Mouse (Mus musculus): ENCODE measurements around the gene Dnah7c.
A peak's percentile ranks its signal among the peaks of the same experiment; 100 is the strongest.
"Not testable (repeated sequence)": the region's sequence is repeated elsewhere in the genome, so short reads cannot be mapped to it uniquely, and the experiment has no call there.

Dnah7c gene

GRCm38 (mm10) chr1:46729731-46730130 is 304.3 kb downstream of the Dnah7c start:
- not testable (repeated sequence) for DNase-seq (ENCODE audit: low read depth, low spot score)

DNA sequence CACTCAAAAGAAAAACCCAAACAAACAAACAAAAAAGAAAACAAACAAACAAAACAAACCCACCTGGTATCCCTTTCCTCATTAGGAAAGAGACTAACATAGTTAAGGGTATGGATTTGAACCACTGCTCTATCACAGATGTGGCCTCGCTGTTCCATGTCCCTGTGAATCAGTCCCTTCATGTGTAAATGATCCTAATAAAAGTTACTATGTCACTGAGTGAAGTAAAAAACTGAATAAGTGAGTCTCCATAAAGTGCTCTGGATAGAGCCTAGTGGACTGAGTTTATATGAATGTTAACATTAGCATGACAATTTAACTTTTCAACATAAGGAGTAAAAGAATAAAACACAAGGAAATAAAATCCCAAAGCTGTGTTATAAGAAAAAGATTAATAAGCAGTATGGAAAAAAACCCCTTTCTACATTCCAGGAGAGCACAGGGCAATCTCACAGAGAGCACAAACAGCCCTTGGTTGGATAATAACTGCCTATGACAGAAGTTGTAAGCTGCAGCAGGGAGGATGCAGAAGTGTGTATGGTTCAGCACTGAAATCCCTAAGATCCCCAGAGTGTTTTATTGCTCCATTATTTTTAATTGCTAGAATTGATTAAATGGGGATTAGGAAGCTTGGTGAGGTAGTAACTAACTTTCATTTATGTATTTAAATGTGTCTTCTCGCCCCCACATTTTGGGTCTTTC is 308.2 kb downstream of the Dnah7c start:
- DNase-seq (ENCODE audit: low read depth, low spot score) = not testable (repeated sequence)

GRCm38 (mm10) chr1:46734455-46734854 is 309.1 kb downstream of the Dnah7c start:
- not testable (repeated sequence) for DNase-seq (ENCODE audit: low read depth, low spot score)

DNA sequence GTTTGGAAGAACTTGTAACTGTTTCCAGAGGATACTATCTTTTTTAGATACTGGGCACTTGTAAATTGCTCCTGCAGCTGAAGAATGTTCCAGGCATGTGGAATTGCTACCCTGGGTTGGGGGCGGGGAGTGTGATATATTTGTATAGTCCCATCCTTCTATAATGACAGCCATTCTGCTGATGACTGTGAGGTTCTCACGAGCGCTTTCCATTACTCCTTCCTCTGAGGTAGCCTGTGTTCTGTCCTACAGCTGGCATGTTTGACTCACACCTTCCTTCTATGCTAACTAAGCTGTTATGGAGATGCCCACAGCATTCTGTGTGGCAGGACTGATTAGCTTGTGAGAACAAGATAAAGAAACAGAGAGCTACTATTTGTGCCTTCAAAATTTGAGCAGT is 339.2 kb downstream of the Dnah7c start:
- not testable (repeated sequence) for DNase-seq (ENCODE audit: low read depth, low spot score)

- not testable (repeated sequence) for DNase-seq (ENCODE audit: low read depth, low spot score)
Measured at GRCm38 (mm10) chr1:46769318-46769717, 343.9 kb downstream of the Dnah7c start.

DNA sequence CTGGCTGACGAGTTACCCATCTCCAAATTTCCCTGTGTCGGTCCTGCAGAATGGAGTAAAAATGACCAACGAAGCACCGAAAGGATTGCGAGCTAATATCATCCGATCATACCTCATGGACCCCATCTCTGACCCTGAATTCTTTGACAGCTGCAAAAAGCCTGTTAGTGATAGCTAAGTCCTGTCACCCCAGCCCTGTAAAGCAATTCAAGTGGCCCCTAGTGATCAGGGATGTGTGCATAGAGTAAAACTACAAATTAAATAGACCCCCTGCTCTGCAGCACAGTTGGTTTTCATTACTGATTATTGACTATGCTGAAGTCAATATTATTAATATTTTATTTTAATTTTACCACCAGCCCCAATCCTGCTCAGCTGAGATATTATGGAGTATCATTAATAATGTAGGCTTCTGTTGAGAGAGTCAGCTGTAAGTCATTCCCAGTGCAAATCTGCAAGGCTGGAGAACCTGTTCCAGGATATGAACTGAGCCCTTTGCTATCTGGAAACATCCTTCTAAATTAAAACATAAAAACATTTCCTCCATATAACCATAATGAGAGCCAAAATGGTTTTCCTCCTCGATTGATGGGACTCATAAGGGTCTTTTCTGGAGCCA is 344.8 kb downstream of the Dnah7c start:
- DNase-seq (ENCODE audit: low read depth, low spot score) = not testable (repeated sequence)

DNA sequence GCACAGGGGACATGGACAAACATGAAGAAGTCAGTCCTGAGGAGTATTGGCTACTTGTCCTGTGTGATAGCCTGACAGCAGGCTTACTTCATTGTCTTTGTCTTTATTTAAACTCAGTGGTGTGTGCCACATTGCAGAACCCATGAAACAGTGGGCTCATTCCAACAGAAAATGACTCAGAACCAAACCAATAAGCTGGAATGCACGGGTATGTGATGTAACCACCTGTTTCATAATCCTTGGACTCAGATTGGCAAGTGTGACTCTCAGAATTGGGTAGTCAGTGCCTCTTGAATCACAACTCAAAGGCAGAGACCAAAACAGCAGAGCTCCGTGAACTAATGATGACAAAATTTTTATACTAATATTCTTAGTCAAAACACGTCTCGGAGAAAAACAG is 356.8 kb downstream of the Dnah7c start:
- not testable (repeated sequence) for DNase-seq (ENCODE audit: low read depth, low spot score)

DNA sequence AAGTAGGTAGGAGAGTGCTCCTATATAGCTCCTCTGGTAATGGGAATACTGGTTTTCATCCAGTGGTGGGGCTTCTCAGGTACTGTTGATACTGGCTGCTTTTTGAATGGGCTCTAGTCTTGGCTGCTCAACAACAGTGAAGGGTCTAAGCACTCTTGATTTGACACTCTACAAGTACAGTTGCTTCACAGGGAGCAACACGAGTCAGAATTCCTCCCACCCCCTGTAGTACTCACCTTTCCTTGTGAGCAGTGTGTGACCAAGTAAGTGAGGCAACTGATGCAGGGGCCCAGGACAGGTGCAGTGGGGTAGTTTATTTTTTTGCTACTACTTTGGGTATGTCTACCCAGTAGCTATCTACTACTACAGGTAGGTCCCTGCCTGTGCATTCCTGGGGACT is 379.7 kb downstream of the Dnah7c start:
- DNase-seq (ENCODE audit: low read depth, low spot score) = no peak

- not testable (repeated sequence) for DNase-seq (ENCODE audit: low read depth, low spot score)
Measured at GRCm38 (mm10) chr1:46808630-46809029, 383.2 kb downstream of the Dnah7c start.

- DNase-seq (ENCODE audit: low read depth, low spot score) = no peak
Measured at GRCm38 (mm10) chr1:46817934-46818333, 392.5 kb downstream of the Dnah7c start.

- DNase-seq (ENCODE audit: low read depth, low spot score) = no peak
Measured at GRCm38 (mm10) chr1:46822256-46822972, 397.0 kb downstream of the Dnah7c start.

GRCm38 (mm10) chr1:46830066-46830843 is 404.9 kb downstream of the Dnah7c start:
- no peak for DNase-seq (ENCODE audit: low read depth, low spot score)

- no peak for DNase-seq (ENCODE audit: low read depth, low spot score)
Measured at GRCm38 (mm10) chr1:46831927-46832326, 406.5 kb downstream of the Dnah7c start.

- DNase-seq (ENCODE audit: low read depth, low spot score) = peak; percentile 51
Measured at GRCm38 (mm10) chr1:46843406-46843805, 418.0 kb downstream of the Dnah7c start.

DNA sequence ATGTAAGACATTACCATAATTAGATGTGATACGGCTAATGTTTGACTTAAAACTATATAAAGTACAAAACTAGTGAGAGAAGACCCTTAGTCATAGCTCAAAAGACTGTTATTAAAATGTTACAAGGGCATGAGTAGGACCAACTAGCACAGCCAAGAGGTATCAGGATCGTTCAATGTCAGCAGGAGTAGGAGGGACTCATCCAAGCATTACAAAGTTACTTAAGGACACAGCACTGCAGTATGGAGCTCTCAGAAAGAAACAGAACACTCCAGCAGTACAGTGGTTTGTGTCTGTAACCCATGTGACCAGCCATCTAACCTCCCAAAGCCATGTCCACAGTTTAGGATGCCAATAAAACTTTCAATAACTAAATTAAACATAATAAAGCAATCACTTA is 418.9 kb downstream of the Dnah7c start:
- peak; percentile 47 for DNase-seq (ENCODE audit: low read depth, low spot score)

DNA sequence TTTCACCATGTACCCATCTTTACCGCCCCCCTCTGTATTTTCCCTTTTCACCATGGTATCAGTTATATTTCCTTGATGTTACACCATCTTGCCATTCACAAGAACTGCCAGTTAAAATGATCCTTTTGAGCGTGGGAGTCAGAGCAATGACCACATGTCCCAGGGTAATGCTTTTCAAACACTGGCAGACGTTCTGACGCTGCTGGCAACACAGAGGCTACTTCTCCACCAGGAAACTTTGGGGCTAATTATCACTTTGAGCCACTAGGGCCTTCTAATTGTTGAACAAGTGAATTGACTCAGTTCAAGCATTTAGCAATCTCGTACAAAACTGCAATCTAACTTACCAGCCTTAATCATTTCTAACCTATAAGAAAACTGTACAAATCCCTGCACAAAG is 419.8 kb downstream of the Dnah7c start:
- DNase-seq (ENCODE audit: low read depth, low spot score) = peak; percentile 36

DNA sequence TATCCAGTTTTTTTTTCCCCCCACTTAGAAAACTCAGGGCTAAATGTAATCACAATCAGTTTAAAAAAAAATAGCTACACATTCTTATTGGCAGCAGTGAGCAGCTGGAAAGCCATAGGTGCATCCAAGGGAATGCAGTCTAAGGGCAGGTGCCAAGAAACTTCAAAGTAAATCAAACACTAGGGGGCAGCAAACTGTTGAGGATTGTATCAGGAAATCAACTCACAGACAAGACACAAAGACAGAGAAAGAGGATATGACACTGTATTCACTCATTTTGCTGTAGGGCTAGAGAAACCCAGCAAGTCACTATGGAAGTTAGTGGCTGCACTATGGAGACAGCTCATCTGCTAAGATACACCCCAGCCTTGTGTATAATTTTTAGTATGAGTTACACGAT is 424.4 kb downstream of the Dnah7c start:
- DNase-seq (ENCODE audit: low read depth, low spot score) = peak; percentile 93

- peak; percentile 42 for DNase-seq (ENCODE audit: low read depth, low spot score)
Measured at GRCm38 (mm10) chr1:46851586-46851985, 426.2 kb downstream of the Dnah7c start.

DNA sequence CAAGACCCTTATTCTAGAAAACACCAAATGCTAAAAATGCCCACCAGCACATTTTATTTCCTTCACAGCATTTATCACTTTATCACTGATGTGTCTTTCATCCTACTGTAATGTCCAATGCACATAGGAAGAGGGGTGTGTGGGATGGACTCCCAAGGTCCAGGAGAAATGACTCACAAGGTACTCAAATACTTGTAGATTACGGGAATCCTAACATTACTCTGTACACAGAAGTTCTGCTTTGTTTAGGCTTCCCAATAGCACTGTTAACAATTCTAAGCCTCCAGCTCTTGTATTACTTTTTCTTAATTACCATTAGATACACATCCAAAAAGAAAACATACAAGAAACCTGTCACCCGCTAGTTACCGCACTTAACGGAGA is 426.8 kb downstream of the Dnah7c start:
- no peak for DNase-seq (ENCODE audit: low read depth, low spot score)

- DNase-seq (ENCODE audit: low read depth, low spot score) = peak; percentile 91
Measured at GRCm38 (mm10) chr1:46852600-46853272, 427.3 kb downstream of the Dnah7c start.

GRCm38 (mm10) chr1:46853317-46854035 is 428.1 kb downstream of the Dnah7c start:
- DNase-seq (ENCODE audit: low read depth, low spot score) = peak; percentile 99
